Mouse (Mus musculus) telencephalon, adult 2 months (tissue): ENCODE measurements around the gene Pcsk1.

ENCODE experiments used
- DNase-seq: peaks from one replicate; pipeline ENCODE4 v3.0.0-alpha.2; 2011; ENCODE audit warnings: low read depth, low spot score

The Pcsk1 gene

DNA sequence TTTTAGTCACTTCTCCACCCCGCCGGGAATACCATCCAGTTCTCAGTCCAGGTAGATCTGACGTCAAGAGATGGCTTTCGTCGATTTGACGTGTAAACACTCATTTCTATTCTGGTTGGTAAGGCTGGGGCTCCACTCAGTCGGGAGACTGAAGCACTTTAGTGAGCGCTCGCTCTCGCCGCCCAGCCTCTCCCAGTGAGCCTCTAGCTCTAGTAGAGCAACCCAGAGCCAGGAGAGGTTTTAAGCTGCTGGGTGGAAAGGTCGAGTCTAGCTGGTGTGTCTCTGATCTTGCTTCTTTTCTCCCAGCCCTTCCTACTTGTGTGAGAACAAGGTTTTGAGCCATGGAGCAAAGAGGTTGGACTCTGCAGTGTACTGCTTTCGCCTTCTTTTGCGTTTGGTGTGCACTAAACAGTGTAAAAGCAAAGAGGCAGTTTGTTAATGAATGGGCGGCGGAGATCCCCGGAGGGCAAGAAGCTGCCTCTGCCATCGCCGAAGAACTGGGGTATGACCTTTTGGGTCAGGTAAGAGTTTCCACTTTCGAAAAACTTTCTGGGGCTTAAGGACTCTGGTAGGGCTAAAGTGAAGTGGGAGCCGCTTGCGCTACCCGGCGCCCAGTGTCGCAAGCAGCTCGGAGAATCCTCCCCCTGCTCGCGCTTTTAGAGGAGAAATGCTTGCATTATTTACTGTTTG is at the start of gene Pcsk1:
Gene Pcsk1, plus strand, starts transcription at position 106 of the 690 bp plus-strand sequence.
- DNase-seq = peak; percentile 70

GRCm38 (mm10) chr13:75058818-75059217 is 30.8 kb upstream of the Pcsk1 start:
- no peak for DNase-seq

DNA sequence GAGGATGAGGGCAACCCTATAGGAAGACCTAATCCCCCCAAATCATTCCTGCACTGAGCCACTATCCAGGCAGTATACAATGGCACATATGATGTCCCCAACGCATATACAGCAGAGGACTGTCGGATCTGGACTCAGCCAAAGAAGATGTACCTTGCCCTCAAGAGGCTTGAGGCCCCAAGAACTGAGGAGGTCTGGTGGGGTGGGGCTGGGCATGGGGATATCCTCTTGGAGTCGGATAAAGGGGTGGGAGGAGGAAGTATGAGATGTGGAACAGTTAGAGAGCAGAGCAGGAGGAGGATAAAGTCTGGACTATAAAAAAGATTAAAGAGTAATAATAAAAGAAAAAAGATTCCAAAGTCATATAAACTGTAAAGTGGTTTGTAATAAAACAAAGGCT is 25.7 kb upstream of the Pcsk1 start:
- DNase-seq = no peak

GRCm38 (mm10) chr13:75088597-75088996 is 1.0 kb upstream of the Pcsk1 start:
- DNase-seq = no peak

GRCm38 (mm10) chr13:75090411-75090779 is 769 bp downstream of the Pcsk1 start:
- no peak for DNase-seq

DNA sequence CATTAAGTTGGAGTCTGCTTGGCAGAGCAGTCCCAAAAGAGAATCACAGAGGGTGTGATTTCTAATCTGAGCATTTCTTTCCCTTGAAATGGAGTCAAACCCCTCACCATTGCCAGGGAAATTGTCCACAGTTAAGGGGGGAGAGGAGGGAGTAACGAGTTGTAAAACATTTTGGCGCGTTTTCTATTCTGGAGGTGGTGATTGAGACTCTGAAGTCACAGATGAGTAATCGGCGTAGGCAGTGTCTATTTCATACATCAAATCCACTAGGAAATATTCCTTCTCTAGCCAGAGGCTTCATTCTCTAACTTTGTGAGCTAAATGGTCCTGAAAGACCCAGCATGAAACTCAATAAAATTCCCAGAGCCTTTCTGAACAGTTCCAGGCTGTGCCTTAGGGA is 1.4 kb downstream of the Pcsk1 start:
- no peak for DNase-seq

- DNase-seq = no peak
These were observed 5.9 kb downstream of the Pcsk1 start for GRCm38 (mm10) chr13:75095487-75095886.

DNA sequence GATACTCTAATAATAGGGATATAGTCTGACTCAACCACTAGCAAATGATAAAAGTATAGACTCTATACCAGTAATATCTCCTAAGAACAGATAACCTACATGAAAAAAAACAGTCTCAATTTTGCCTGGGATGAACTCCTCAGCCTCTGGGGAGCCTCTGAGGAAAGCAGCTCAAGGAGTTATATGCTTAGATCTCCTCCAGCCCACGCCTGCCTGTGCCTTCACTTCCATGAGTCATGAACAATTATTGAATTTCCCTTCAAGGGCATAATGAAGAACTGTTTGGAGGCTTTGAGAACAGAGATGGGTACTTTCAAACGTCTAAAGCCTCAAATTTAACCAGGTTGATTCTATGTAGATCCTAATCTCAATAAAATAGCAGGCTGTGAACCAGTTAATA is 23.5 kb downstream of the Pcsk1 start:
- no peak for DNase-seq

- peak; percentile 88 for DNase-seq
These were observed 24.4 kb downstream of the Pcsk1 start for GRCm38 (mm10) chr13:75114007-75114424.

- DNase-seq = peak; percentile 61
These were observed 25.2 kb downstream of the Pcsk1 start for GRCm38 (mm10) chr13:75114838-75115237.

- DNase-seq = no peak
These were observed 46.2 kb downstream of the Pcsk1 start for GRCm38 (mm10) chr13:75135833-75136232.

DNA sequence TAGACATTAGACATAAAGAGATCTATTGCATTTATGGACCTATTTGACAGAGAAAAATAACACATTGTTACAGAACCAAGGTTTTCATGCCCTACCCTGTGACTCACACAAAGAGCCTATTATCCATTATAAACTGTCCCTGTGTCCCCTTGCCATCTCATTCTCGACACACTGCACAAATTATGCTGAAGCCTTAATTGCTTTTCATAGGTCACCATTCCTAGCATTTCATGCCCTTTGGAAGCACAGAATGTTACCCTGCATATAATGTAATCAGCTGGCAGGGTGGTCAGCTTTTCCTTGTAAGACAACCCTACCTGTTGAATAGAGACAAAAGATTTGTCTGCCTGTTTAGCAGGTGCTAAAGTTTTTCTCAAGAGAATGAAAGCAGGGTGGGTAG is 71.0 kb downstream of the Pcsk1 start:
- no peak for DNase-seq

DNA sequence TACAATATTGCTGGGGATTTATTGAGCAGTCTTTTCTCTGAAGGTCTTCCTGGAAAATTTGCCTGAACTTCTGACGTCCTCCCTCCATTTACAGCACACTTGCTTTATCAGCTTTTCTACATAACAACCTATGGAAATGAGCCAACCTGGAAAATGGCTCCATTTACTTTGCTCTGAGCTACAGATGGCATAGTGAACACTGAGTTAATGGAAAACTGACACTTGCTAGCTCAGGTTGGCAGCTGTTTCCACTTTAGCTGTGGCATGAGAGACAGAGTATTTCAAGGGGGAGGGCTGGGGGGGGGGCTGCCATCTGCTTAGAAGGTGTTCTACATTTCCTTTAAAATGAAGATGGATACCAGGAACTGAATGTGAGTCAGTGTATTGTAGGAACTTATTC is 73.8 kb downstream of the Pcsk1 start:
- DNase-seq = peak; percentile 17
